Mouse (Mus musculus): Measurements from ENCODE around the gene Hip1r.

Gene Hip1r

DNA sequence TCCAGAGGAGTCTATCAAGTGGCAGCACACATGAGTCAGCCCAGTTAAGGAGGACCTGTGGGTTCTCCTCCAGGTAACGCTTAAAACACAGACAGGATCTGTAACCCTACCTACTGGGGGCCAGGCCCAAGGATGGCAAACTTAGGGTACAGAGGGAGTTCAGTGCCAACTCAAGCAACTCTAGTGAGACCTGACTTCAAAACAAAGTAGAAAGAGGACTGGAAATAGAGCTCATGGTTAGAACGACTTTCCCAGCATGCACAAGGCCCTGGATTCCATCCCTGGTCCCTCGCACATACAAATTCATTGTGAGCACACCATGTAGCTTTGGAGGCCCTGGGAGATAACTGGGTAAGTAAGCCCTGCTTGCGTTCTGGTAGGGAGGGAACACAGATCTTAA is 2.9 kb upstream of the Hip1r start:
- in situ Hi-C loops (cut with MboI, MseI): loop anchor here (25.0 kb wide), 1 partner anchor 767 kb away; the partner anchor contains the start of gene Dnah10

DNA sequence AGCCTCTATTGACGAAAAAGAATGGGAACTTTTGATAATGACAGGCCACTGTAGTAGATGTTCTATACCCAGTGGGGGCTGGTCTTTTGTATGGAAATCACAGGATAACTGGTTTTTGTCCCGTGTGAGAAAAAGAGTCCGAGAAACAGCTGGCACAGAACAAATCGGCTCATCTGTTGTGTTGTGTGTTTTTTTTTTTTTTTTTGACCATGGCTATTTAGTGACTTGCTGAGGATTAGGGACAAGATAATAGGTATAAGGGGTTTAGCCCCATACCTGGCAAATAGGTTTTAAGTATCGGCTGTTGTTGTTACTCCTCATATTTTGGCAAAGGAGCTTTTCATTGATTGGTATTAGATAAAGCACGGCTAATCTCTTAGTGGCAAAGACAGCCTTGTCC is 975 bp upstream of the Hip1r start:
- in situ Hi-C loops (cut with MboI, MseI): loop anchor here (25.0 kb wide), 1 partner anchor 765 kb away; the partner anchor contains the start of gene Dnah10

DNA sequence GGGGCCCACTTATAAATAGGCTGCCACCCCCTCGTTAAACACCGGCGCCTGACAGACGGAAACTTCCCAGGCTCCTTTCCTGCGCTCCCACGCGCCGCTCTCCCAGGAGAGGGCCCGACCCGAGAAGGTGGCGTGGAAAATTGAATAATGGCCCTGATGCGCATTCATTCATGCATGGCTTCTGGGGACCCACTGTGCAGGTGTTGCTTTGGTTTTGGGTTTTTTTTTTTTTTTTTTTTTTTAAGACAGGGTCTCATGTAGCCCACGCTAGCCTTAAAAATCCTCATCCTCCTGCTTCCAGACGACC is 704 bp downstream of the Hip1r start:
- in situ Hi-C loops (cut with MboI, MseI): loop anchor here (25.0 kb wide), 1 partner anchor 763 kb away; the partner anchor contains the start of gene Dnah10

DNA sequence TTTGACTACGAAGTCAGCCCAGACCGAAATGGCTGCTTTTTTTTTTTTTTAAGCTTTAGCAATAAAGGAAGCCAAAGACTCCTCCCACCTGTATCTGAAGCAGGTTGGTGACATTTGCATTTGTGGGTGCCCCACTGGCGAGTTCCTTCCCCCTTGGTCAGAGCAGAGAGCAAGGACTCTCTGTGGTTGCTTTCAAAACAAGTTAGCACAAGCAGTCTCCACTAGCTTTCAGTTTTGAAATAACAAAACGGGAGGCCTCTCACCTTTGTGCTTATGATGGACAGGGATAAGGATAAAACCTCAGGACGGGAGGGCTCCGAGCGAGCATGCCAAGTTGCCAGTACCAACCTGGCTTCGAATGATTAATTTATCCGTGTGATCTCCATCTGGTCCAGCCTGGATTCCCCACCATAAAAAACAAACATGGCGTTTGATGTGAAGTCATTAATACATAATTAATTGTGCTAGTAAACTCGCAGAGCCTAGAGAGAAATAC is 1.2 kb downstream of the Hip1r start:
- in situ Hi-C loops (cut with MboI, MseI): loop anchor here (25.0 kb wide), 1 partner anchor 763 kb away; the partner anchor contains the start of gene Dnah10

DNA sequence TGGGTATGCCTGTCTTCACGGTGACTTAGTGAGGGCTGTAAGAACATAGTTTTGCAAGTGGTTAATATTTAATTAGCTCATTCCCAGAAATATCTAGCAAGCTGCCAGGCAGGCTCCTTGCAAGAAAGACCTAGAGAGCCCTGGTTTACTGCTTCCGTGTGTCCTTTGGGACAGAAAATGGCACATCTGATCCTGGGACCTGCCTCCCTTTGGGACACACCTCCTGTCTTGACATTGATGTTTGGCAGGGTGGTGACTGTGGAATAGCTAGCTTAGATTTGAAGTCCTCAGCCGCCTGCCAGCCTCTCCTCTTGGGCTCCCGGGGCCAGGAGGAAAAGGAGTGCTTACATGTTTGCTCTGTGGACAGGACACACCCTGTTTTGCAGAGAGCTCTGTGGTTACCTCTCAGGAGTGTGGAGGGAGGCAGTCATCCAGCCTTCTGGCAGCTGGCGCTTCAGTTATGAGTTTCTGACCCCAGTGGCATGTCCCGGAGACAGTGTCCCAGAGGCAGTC is 2.3 kb downstream of the Hip1r start:
- in situ Hi-C loops (cut with MboI, MseI): no loop called here

DNA sequence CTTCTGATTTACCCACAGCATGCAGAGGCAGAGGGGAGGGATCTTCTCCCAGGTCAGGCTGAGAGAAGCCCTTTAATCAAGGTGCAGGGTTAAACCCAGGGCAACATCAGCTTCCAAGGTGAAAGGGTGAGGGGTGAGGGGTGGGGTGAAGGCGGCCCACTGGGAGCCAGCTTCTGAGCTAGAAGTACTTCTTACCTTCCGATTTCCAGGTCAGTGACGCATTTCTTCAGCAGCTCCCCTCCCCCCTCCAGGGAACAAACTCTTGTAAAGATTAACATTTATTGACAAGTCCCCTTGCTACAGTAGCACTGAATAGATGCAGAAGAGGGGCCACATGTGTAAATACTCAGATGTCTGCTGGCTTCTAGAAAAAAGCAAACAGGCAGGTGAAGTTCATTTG is 3.8 kb downstream of the Hip1r start:
- in situ Hi-C loops (cut with MboI, MseI): no loop called here

DNA sequence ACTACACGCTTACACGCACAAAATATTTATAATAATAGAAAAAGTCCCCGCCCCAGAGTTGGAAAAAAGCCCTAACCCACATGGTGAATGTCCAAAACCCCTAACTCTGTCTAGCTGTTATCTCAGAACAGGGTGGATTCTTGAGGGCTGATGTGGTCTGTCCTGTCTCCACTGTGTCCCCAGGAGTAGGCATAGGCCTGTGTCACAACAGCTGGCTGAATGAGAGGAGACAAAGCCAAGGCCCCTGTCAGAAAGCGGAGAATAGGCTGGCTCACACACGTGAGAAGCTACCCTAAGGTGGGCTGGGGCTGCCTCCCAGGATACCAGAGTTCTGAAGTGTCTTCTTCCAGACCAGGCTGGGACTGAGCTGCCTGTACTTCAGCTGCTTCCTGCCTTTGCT is 4.7 kb downstream of the Hip1r start:
- in situ Hi-C loops (cut with MboI, MseI): no loop called here

DNA sequence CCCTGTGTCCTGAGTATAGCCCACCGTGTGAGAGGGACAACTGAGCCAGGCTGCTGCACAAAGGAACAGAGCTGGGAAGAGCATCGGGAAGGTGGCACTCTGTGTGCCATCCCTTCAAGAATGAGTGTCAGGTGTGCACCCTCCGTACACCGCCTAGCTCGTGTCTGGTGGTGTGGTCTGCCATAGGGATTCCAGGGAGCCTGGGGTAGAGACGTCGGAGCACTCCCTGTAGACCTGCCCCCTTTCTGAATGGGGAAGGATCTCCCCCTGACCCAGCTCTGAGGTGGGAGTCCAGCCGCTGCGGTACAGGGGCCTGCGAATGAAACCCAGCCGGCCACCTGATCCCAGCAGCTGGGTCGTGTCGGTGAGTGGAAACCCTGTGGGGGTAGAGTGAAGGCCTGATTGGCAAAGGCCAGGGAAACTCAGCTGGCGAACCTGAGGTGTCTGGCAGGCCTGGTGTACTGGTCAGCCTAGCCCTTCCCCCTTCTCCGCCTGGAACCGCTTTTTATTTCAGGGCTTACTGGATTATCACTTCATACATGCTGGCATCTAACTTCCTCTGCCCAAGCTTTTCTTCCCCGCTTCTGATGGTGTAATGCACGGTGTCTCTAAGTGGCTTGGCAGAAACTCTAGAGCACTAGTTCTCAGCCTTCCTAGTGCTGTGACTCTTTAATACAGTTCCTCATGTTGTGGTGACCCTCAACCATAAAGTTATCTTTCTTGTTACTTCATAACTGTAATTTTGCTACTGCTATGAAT is 6.0 kb downstream of the Hip1r start:
- in situ Hi-C loops (cut with MboI, MseI): no loop called here

DNA sequence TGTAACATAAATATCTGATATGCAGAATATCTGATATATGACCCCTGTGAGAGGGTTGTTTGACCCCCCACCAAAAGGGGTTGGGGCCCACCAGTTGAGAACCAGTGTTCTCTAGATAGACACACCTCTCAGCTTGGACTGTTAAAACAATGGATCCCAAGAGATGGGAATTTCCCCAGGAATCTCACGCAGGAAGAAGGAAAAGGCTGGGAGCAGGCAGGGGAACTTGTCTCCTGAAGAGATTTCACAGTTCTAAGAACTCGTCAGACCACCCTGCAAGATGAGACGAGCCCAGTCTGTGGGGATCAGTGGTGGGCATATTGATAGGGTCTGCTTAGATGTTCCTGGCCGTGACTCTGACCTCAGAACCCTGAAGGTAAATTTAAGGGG is 6.5 kb downstream of the Hip1r start:
- in situ Hi-C loops (cut with MboI, MseI): no loop called here

DNA sequence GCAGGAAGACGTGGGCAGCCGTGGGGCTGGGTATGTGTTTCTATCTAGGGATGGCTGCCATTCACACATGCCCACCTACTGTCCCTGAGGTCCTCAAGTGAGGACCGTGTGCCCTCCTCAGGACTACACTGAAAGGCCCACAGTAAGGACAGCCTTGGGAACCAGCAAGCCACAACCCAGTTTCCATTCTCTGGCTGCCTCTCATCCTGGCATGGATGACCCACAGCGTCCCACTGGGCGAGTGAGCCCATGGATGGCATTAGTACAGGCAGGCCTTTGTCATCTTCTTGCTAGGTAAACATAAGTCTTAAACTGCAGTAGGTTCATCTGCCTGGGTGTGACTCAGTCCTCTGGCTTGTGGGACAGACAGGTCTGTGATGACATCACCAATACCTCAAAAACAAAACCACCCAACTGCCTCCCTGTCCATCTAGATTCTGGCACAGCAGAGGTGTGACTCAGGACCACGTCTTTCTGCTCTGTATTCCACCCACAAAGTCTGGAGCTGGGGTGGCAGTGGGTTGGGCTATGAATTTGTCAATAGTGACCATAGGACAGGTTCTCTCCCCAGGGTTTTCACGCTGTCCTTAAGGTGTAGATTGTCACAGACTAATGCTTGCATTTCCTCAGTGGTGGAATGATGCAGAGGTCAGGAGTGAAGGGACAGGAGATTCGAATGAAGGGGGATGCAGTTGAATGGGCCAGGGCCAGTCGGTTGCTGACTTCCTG is 7.3 kb downstream of the Hip1r start:
- in situ Hi-C loops (cut with MboI, MseI): no loop called here

DNA sequence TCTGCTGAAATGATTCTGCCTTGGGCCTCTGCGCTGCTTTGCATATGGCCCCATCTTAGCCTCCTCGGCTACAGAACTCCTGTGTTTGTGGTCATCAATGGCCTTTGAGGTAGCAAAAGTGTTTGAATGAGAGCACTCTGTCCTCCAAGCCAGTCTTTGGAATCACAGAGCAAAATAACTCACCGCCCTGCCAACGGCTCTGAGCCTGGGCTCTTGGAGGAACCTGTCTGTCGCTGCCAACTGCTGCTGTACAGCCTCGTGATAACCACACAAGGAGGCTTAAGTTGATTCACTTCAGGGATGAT is 7.8 kb downstream of the Hip1r start:
- in situ Hi-C loops (cut with MboI, MseI): no loop called here

DNA sequence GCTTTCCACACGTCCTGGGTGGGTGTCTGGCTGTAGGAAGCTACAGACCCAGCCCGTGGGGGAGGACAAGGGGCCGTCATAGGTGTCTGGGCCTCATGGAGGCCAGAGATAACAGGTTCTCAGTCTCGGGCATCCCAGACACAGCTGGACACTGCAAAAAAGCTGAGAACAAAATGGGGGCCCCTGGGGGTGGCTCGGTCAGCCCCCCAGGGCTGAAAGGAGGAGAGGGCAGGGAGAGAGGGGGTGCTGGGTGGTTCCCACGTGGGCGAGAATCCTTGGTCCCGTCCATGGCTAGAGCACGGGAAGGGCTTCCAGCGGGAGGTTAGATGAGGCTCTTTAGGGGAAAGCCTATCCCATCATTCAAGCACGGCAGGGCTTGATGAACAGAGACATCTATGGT is 9.4 kb downstream of the Hip1r start:
- in situ Hi-C loops (cut with MboI, MseI): no loop called here

DNA sequence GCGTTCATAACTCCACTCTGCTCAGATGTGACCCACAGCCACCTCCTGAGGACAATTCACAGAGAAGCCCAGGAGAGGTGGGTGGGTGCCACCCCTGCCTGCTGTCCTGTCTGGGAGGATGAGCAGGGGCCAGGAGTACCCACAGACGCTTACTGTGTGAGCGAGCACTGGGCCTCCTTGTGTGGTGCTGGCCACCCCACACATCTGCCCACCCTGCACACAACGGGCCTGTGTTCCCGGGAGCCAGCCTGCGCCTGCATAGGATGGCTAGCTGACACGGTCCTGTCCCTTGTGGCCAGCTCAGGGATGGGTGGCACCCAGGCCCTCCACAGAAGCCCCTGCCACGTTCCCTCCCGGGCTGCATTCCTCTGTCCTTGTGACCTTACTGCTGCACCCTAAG is 12.0 kb downstream of the Hip1r start:
- in situ Hi-C loops (cut with MboI, MseI): loop anchor here (5.0 kb wide), 1 partner anchor 33 kb away; no protein-coding TSS in a partner anchor

DNA sequence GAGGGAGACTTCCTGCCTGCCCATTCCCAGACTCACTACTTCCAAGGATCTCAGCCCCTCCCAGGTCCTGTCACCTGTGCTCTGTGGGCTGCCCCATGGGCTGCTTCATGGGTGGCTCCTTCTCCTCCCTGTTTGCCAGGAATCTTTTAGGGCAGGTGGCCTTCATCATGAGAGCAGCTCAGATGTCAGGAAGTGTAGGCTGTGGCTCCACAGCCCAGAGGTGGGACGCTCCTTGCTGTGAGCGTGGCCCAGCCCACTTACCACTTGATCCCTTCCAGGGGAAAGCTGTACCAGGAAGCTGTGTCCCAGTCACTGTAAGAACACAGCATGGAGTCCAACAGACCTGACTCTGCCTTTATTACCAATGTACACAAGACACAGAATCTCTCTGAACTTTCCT is 13.5 kb downstream of the Hip1r start:
- in situ Hi-C loops (cut with MboI, MseI): loop anchor here (5.0 kb wide), 1 partner anchor 35 kb away; no protein-coding TSS in a partner anchor

DNA sequence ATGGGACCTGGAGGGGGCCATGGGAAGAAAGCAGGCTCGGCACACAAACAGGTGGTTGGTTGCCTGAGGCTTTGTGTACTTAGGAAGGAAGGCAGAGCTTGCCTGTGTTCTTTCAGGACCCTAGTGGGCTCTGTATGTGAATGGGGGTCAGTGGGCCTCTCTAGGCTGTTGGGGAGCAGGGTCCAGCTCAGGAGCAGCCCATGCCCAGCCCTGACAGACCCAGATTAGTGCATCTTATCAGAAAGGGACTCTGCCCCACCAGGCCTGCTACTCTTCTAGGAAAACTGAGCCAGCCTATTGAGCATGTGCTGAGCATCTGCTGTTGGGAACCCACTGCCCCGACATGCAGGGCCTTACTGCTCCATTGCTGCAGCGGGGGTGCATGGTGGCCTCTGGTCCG is 14.1 kb downstream of the Hip1r start:
- in situ Hi-C loops (cut with MboI, MseI): loop anchor here (5.0 kb wide), 1 partner anchor 35 kb away; no protein-coding TSS in a partner anchor

DNA sequence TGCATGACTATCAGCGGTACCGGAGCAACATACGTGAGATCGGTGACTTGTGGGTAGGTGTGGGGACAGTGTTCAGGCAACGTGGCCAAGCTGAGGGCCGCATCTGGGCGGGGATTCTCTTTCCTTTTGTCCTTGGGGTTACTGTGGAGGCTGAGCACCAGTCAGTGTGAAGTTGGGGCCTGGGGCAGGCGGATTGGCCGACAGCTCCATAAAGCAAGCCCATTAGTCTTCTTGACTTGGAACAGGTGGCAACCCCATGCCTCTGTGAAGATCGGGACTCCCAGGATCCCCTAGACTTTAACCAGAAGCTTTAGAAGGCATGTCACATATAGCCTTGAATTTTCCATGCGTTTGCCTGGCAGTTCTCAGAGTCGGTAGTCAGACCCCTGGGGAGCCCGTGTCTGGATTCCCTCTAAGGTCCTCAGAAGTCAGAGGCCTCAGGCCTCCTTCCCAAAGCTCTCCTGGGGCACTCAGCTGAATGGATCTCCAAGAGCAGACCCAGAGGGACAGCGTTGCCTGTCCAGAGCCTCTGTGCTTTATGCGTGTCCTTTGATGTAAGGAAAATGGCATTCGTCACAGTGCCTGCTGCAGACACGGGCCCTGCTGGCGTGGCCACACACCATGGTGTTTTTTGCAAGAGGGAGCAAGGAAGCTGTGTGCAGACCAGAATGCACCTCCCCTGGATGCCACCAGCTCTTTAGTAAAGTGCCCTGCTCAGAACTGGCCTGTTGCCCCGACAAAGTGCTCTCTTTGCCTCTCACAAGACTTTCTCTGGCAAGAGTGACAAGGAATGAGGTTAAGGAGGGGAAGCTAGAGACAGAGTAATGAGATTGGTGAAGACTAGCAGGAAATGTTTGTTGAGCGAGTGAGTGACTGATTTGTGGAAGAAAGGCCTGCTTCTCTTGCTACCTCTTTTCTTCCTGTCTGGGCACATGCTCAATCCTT is 16.8 kb downstream of the Hip1r start:
- in situ Hi-C loops (cut with MboI, MseI): loop anchor here (5.0 kb wide), 1 partner anchor 38 kb away; no protein-coding TSS in a partner anchor

DNA sequence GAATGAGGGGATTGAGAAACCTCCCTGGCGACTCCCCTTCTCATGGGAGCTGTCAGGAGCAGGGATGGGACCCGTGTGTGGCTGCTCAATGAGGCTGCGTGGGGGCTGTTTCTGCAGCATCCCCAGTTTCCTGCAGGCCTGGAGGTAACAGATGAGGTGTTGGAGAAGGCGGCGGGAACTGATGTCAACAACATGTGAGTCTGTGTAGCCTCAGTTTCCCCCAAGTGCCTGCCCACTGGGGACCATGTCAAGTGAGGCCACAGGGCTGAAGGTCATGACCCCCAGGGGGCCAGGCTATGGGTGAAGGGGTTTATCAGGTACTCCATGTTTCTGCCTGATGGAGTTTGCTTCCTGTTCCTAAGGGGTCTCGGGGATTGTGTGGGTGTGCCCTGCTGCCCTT is 17.9 kb downstream of the Hip1r start:
- in situ Hi-C loops (cut with MboI, MseI): no loop called here

DNA sequence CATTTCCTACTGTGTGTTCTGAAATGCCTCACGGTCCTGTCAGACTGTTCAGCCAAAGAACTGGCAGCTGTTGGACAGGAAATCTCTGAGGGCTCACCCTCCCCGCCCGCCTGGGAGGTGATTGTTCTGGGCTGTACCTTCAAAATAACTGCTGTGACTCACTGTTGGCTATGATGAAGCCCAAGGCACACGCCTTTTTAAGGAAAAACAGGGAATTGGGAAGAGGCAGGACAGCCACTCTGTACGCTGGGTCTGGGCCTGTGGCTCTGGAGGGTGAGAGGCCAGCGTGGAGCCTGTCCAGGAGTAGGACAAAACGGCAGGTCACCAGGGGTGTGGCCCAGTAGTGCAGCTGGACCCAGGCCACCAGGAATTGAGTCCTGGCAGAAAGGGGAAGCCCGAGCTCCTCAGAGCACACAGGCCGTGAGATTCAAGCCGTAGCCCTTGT is 18.8 kb downstream of the Hip1r start:
- in situ Hi-C loops (cut with MboI, MseI): no loop called here

DNA sequence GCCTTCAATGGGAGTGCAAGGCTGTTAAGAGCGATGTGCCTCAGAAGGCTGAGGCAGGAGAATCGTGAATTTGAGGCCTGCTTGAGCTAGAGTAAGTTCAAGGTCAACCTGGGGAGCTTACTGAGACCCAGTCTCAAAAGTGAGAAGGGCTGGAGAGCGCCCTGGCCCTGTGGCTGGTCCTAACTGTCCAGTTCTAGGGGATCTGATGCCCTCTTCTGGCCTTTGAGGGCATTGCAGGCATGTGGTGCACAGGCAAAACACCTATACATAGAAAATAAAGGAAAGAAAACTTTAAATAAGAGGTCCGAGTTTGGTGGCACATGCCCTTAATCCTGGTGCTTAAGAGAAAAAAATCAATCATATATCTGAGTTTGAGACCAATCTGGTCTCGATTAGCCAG is 19.4 kb downstream of the Hip1r start:
- in situ Hi-C loops (cut with MboI, MseI): no loop called here

DNA sequence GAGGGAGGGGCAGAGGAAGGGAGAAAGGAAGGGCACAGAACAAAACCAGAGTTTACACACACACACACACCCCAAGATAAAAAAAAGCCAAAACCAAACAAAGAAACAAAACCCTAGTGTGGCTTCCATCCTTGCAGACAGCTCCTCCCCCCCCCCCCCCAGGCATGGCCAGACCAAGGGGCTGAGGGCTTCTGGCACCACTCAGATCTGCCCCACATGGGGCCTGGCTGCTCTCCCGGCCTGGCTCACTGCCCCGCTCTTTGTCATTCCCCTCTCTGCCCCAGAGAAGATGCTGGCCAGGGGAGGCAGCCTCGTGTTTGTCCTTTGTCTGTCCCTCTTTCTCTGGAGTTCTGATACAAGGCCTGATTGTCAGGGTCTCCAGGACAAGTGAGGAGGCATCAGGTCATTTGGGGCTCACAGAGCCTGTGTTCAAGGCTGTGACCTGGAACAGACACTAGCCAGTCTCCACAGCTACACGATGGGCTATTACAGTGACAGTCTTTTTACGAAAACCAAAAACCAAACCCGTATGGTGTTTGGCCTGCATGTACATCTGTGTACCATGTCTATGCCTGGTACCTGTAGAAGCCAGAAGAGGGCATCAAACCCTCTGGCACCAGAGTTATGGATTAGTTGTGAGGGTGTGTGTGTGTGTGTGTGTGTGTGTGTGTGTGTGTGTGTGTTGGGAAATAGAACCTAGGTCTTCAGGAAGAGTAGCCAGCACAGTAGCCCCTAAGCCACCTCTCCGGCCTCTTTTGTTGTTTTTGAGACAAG is 20.0 kb downstream of the Hip1r start:
- in situ Hi-C loops (cut with MboI, MseI): no loop called here

DNA sequence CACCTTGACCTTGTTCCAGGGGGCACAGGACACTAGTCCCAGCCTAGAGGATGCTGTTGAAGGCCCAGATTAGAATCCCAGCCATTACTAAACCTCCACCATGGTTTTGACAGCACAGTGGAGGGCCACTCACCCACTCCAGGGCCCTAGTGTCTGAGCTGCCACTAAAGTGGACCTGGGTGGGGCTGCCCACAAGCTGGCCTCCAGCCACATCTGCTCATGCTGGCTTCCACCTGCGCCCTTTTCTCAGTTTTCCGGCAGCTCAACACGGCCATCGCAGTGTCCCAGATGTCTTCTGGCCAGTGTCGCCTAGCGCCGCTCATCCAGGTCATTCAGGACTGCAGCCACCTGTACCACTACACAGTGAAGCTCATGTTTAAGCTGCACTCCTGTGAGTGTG is 21.0 kb downstream of the Hip1r start:
- in situ Hi-C loops (cut with MboI, MseI): no loop called here

All from regulatory T cell (primary cell).